Mouse (Mus musculus): Measurements from ENCODE around the gene Csf3.

- TF ChIP-seq GATA1 (IDR thresholded peaks at IDR 0.05; ENCODE audit: borderline replicate concordance, low read length) (no peak), FLI1 (IDR thresholded peaks at IDR 0.05; ENCODE audit: low read length) (no peak)
These were observed 5.7 kb upstream of the Csf3 start for GRCm38 (mm10) chr11:98695408-98695807.

All from megakaryocyte, embryonic 14.5 days (primary cell).